Mouse (Mus musculus) ES-E14 (cell line): ENCODE data around the gene Srd5a1.

ENCODE experiments used
- CHD2 ChIP-seq: IDR thresholded peaks from 2 replicates; pipeline ENCODE4 v1.6.1; 2014; ENCODE audit warnings: mild to moderate bottlenecking, low read depth, low read length, inconsistent platforms
- HCFC1 ChIP-seq: IDR thresholded peaks from 2 replicates; pipeline ENCODE4 v1.6.1; 2012; ENCODE audit warnings: low read length, inconsistent platforms, borderline replicate concordance; ENCODE audit not compliant: insufficient read depth
- MAFK ChIP-seq: IDR thresholded peaks from 2 replicates; pipeline ENCODE4 v1.6.1; 2014; ENCODE audit warnings: mild to moderate bottlenecking, low read depth, low read length, inconsistent platforms; ENCODE audit not compliant: insufficient read depth
- ZC3H11A ChIP-seq: IDR thresholded peaks from 2 replicates; pipeline ENCODE4 v1.6.1; 2012; ENCODE audit warnings: low read depth, mild to moderate bottlenecking, inconsistent platforms, low read length, borderline replicate concordance
- ZNF384 ChIP-seq: IDR thresholded peaks from 2 replicates; pipeline ENCODE4 v1.6.1; 2012; ENCODE audit warnings: low read depth, low read length, inconsistent platforms

DNA sequence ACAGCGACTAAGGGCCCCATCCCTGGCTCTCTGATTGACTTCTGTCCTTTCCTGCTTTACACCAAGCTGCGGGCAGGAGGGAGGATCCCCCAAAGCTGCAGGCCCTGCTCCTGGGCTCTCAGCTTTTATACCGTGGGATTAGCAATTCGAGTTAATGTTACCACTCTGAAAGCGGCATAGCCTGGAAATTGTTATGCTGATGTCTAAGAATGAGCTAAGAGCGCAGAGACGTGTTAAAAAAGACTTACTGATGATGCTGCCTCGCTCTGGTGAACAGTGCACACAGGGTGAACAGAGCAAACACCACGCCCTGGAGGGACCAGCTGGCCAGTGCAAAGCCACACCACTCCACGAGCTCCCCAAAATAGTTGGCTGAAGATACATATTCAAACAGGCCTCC lies 24.9 kb downstream of the Srd5a1 start:
- TF ChIP-seq CHD2 (no peak), HCFC1 (no peak), ZNF384 (no peak), MAFK (no peak), ZC3H11A (no peak)
